Mouse (Mus musculus) C2C12 (cell line): Measurements from ENCODE around the gene Rnf144b.

ENCODE experiments used
- CEBPB ChIP-seq: IDR thresholded peaks from one replicate; pipeline ENCODE4 v1.6.1; 2011; ENCODE audit warnings: low read depth, mild to moderate bottlenecking, control low read depth, moderate library complexity
- CTCF ChIP-seq: IDR thresholded peaks from one replicate; pipeline ENCODE4 v1.5.1; 2011; ENCODE audit not compliant: control insufficient read depth, insufficient read depth, insufficient read length
- FOSL1 ChIP-seq: IDR thresholded peaks from one replicate; pipeline ENCODE4 v1.8.0; 2011; ENCODE audit warnings: mild to moderate bottlenecking, low read length; ENCODE audit not compliant: poor library complexity, insufficient read depth, severe bottlenecking
- USF1 ChIP-seq: IDR thresholded peaks from one replicate; pipeline ENCODE4 v1.6.1; 2011; ENCODE audit warnings: low read depth, mild to moderate bottlenecking, control low read depth, moderate library complexity

DNA sequence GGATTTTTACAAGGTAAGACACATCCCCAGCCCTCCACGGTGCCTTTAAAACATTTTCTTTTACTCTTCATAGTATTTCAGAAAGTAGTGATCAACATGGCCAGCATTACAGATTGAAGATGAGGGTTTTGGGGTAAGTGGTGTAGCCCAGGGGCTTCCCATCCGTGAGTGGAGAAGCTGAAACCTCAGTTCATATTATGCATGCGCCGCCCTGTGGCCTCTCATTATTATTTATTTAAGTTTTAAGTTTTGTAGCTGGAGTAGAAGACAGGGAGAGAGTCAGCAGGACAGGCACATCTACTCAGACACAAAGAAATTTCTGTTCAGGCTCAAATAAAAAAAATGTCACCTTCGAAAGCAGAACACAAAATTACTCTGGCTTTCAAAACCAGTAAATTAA, 131.3 kb downstream of the Rnf144b start:
- no peak for TF ChIP-seq CTCF
- TF ChIP-seq USF1 = no peak
- TF ChIP-seq FOSL1 = no peak
- no peak for TF ChIP-seq CEBPB
